10 mouse cellular contexts compared by ENCODE assay signal in the genomic region with DNA sequence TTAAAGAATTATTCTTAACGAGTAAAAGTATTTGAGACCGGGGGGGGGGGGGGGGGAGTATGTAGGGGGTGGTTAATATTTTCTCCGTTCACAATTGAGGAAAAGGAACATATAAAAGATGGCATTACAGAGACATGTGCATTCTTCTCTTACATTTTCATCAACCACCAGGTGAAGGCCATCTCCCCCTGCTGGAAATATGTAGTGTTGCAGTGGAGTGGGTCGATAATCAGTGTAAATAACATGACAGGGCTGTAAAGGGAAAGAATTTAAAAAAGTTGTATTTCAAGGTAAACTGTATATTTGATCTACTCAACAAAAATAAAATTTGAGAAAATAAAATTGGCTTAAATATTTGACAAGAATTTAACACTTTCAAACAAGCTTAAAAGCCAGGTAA. TPM values are rescaled to one million over a fixed set of nuclear protein-coding genes. Genes with fewer than 3 reads are reported as not detected.
DNase-seq lines count a peak whose midpoint lies in the region; ATAC-seq and TF ChIP-seq lines count a peak whose summit lies in the region.
"Had no signal": no experiment of that assay in that cellular context is flagged by ENCODE, and none has a peak within 500 bp of the region (broad histone marks: within the 10 kb centered on the region; RNA-seq: fewer than 3 reads in every experiment).

No protein-coding gene starts in this region.

- no peak for ATAC-seq in midbrain, postnatal 0 days (ENCODE audit: low FRiP score)
- ATAC-seq in midbrain, embryonic 16.5 days: no peak

- no peaks in the 10 kb centered on the region for H3K9me3 ChIP-seq in midbrain, postnatal 0 days (ENCODE audit: low read length)
- H3K9me3 ChIP-seq in midbrain, embryonic 16.5 days (replicated peaks; ENCODE audit: control insufficient read depth, low read length, poor library complexity, severe bottlenecking): no peaks in the 10 kb centered on the region
- H3K9me3 ChIP-seq: embryonic facial prominence, embryonic 12.5 days; liver, embryonic 15.5 days had no signal

- DNase-seq in gastrocnemius, adult 18-20 months (ENCODE audit: low spot score): peak; percentile 39
- DNase-seq in gastrocnemius, postnatal 25 days: no peak
- DNase-seq in midbrain, postnatal 0 days (ENCODE audit: low spot score): peak; percentile 56
- DNase-seq in adrenal gland, postnatal 36 days: peak; percentile 31 to 46
- peak; percentile 16 to 51 for DNase-seq in heart, postnatal 14 days
- peak; percentile 36 for DNase-seq in lung, postnatal 25 days (ENCODE audit: low spot score)
- peak; percentile 49 for DNase-seq in thymus, postnatal 4 days

- no peaks in the 10 kb centered on the region for H3K4me1 ChIP-seq in midbrain, postnatal 0 days (ENCODE audit: insufficient read depth, low read length)
- H3K4me1 ChIP-seq in midbrain, embryonic 16.5 days (ENCODE audit: control insufficient read depth, insufficient read depth, low read length): no peaks in the 10 kb centered on the region
- H3K4me1 ChIP-seq: embryonic facial prominence, embryonic 12.5 days; liver, embryonic 15.5 days had no signal

- TF ChIP-seq CTCF in midbrain, postnatal 0 days (IDR thresholded peaks at IDR 0.05): peak; percentile 88

- intact Hi-C loops in heart, postnatal 14 days (cut with DNase I): loop anchor here (2.0 kb wide), 1 partner anchor 237 kb away; no protein-coding TSS in a partner anchor

- H3K4me2 ChIP-seq in midbrain, postnatal 0 days (ENCODE audit: low read depth, low read length, poor library complexity, severe bottlenecking): no peak overlapping the region
- H3K4me2 ChIP-seq in midbrain, embryonic 16.5 days (ENCODE audit: low read length): no peak overlapping the region
- H3K4me2 ChIP-seq: embryonic facial prominence, embryonic 12.5 days; liver, embryonic 15.5 days had no signal

- H3K36me3 ChIP-seq in midbrain, postnatal 0 days (ENCODE audit: insufficient read depth, low read length): peaks cover 35% of the 10 kb centered on the region
- peaks cover 11% of the 10 kb centered on the region for H3K36me3 ChIP-seq in midbrain, embryonic 16.5 days (ENCODE audit: control insufficient read depth, insufficient read depth, low read length)

- 69% methylated on average over 4 of the region's 4 CpGs for WGBS in midbrain, postnatal 0 days
- WGBS in midbrain, embryonic 16.5 days: 62% methylated on average over 4 of the region's 4 CpGs

- H3K27me3 ChIP-seq in midbrain, postnatal 0 days (ENCODE audit: insufficient read depth, low read length): no peaks in the 10 kb centered on the region
- H3K27me3 ChIP-seq in midbrain, embryonic 16.5 days (ENCODE audit: control insufficient read depth, insufficient read depth, low read depth, low read length): no peaks in the 10 kb centered on the region
- H3K27me3 ChIP-seq: embryonic facial prominence, embryonic 12.5 days; liver, embryonic 15.5 days had no signal

- no peak overlapping the region for H3K27ac ChIP-seq in midbrain, postnatal 0 days (ENCODE audit: low read depth, low read length)
- no peak overlapping the region for H3K27ac ChIP-seq in midbrain, embryonic 16.5 days (ENCODE audit: low read length)
- H3K27ac ChIP-seq: embryonic facial prominence, embryonic 12.5 days; liver, embryonic 15.5 days had no signal

- no peak overlapping the region for H3K4me3 ChIP-seq in midbrain, postnatal 0 days (ENCODE audit: low read depth, low read length)
- H3K4me3 ChIP-seq in midbrain, embryonic 16.5 days (ENCODE audit: low read depth, low read length): no peak overlapping the region
- H3K4me3 ChIP-seq: embryonic facial prominence, embryonic 12.5 days; liver, embryonic 15.5 days had no signal

- H3K9ac ChIP-seq in midbrain, postnatal 0 days (replicated peaks; ENCODE audit: low read length, poor library complexity, severe bottlenecking): no peak overlapping the region
- H3K9ac ChIP-seq in midbrain, embryonic 16.5 days (ENCODE audit: low read depth, low read length): no peak overlapping the region
- H3K9ac ChIP-seq: embryonic facial prominence, embryonic 12.5 days; liver, embryonic 15.5 days had no signal

RNA-seq across cellular contexts. Expression of gene Mtrex, which starts 17.5 kb away (rescaled TPM):
- 10 to 100 TPM; 28.4 to 30.8 TPM for total RNA-seq in gastrocnemius, adult 18-20 months (2021)
- total RNA-seq in gastrocnemius, postnatal 25 days (2021): 10 to 100 TPM; 24.3 to 24.8 TPM
- total RNA-seq in midbrain, postnatal 0 days (2014; rRNA removed): 24.2 and 34.3 TPM in 2 replicates
- 35.5 and 40.5 TPM in 2 replicates for polyA plus RNA-seq in midbrain, postnatal 0 days (2015; fragmentation: Nextera tagmentation; extraction: Ambion mirVana)
- 57.3 and 64.1 TPM in 2 replicates for polyA plus RNA-seq in midbrain, embryonic 16.5 days (2015; fragmentation: Nextera tagmentation; extraction: Ambion mirVana)
- total RNA-seq in adrenal gland, postnatal 36 days (2021): 10 to 100 TPM; 41.6 to 47.6 TPM
- 10 to 100 TPM; 24.5 to 28.0 TPM for total RNA-seq in heart, postnatal 14 days (2021)

RNA-seq across cellular contexts. Expression of gene Dhx29, which starts 17.6 kb away (rescaled TPM):
- total RNA-seq in gastrocnemius, adult 18-20 months (2021): 10 to 100 TPM; 15.4 to 15.8 TPM
- 10 to 100 TPM; 11.0 to 12.0 TPM for total RNA-seq in gastrocnemius, postnatal 25 days (2021)
- total RNA-seq in midbrain, postnatal 0 days (2014; rRNA removed): 18.0 and 20.7 TPM in 2 replicates
- polyA plus RNA-seq in midbrain, postnatal 0 days (2015; fragmentation: Nextera tagmentation; extraction: Ambion mirVana): 25.4 and 30.6 TPM in 2 replicates
- polyA plus RNA-seq in midbrain, embryonic 16.5 days (2015; fragmentation: Nextera tagmentation; extraction: Ambion mirVana): 30.0 and 30.4 TPM in 2 replicates
- total RNA-seq in adrenal gland, postnatal 36 days (2021): 10 to 100 TPM; 16.2 to 20.7 TPM
- 10 to 100 TPM; 12.7 to 12.8 TPM for total RNA-seq in heart, postnatal 14 days (2021)
